Mouse (Mus musculus): ENCODE measurements at regions not wholly inside any gene's neighbourhood (a gene's known extent, or its start where the extent isn't known, plus 50 kb on each side); places are given as distances from the start of the nearest gene placed in this dataset.

- 71% methylated on average over 1 of the region's 1 CpGs for WGBS
- Histone ChIP-seq H3K4me2 (ENCODE audit: low read depth, low read length) (no peak overlapping the region), H3K27ac (ENCODE audit: low read length) (no peak overlapping the region), H3K9ac (ENCODE audit: low read length) (no peak overlapping the region), H3K4me3 (ENCODE audit: low read length) (no peak overlapping the region), H3K4me1 (ENCODE audit: control insufficient read depth, insufficient read depth, low read length) (no peaks in the 10 kb centered on the region), H3K9me3 (replicated peaks; ENCODE audit: control insufficient read depth, low read length) (no peaks in the 10 kb centered on the region), H3K36me3 (ENCODE audit: control insufficient read depth, insufficient read depth) (no peaks in the 10 kb centered on the region), H3K27me3 (ENCODE audit: control insufficient read depth, insufficient read depth, low read length) (no peaks in the 10 kb centered on the region)
- no peak for ATAC-seq (replicated peaks; ENCODE audit: extremely low read depth, insufficient read depth, low FRiP score)
These were observed 239.5 kb upstream of the Trib2 start for GRCm38 (mm10) chr12:16056216-16056615.

GRCm38 (mm10) chr12:16054591-16054990 lies 237.9 kb upstream of the Trib2 start:
- Histone ChIP-seq H3K4me1 (ENCODE audit: control insufficient read depth, insufficient read depth, low read length) (no peaks in the 10 kb centered on the region), H3K36me3 (ENCODE audit: control insufficient read depth, insufficient read depth) (no peaks in the 10 kb centered on the region), H3K4me2 (ENCODE audit: low read depth, low read length) (no peak overlapping the region), H3K9me3 (replicated peaks; ENCODE audit: control insufficient read depth, low read length) (no peaks in the 10 kb centered on the region), H3K9ac (ENCODE audit: low read length) (no peak overlapping the region), H3K4me3 (ENCODE audit: low read length) (no peak overlapping the region), H3K27me3 (ENCODE audit: control insufficient read depth, insufficient read depth, low read length) (no peaks in the 10 kb centered on the region), H3K27ac (ENCODE audit: low read length) (no peak overlapping the region)
- WGBS = 83% methylated on average over 2 of the region's 2 CpGs
- no peak for ATAC-seq (replicated peaks; ENCODE audit: extremely low read depth, insufficient read depth, low FRiP score)

- Histone ChIP-seq H3K9ac (ENCODE audit: low read length) (no peak overlapping the region), H3K27ac (ENCODE audit: low read length) (no peak overlapping the region), H3K36me3 (ENCODE audit: control insufficient read depth, insufficient read depth) (no peaks in the 10 kb centered on the region), H3K9me3 (replicated peaks; ENCODE audit: control insufficient read depth, low read length) (no peaks in the 10 kb centered on the region), H3K4me1 (ENCODE audit: control insufficient read depth, insufficient read depth, low read length) (no peaks in the 10 kb centered on the region), H3K4me3 (ENCODE audit: low read length) (no peak overlapping the region), H3K4me2 (ENCODE audit: low read depth, low read length) (no peak overlapping the region), H3K27me3 (ENCODE audit: control insufficient read depth, insufficient read depth, low read length) (no peaks in the 10 kb centered on the region)
- no peak for ATAC-seq (replicated peaks; ENCODE audit: extremely low read depth, insufficient read depth, low FRiP score)
- 67% methylated on average over 3 of the region's 3 CpGs for WGBS
These were observed 237.0 kb upstream of the Trib2 start for GRCm38 (mm10) chr12:16053735-16054134.

- no peak for ATAC-seq (replicated peaks; ENCODE audit: extremely low read depth, insufficient read depth, low FRiP score)
- Histone ChIP-seq H3K27ac (ENCODE audit: low read length) (no peak overlapping the region), H3K9ac (ENCODE audit: low read length) (no peak overlapping the region), H3K27me3 (ENCODE audit: control insufficient read depth, insufficient read depth, low read length) (no peaks in the 10 kb centered on the region), H3K9me3 (replicated peaks; ENCODE audit: control insufficient read depth, low read length) (no peaks in the 10 kb centered on the region), H3K4me2 (ENCODE audit: low read depth, low read length) (no peak overlapping the region), H3K4me3 (ENCODE audit: low read length) (no peak overlapping the region), H3K4me1 (ENCODE audit: control insufficient read depth, insufficient read depth, low read length) (no peaks in the 10 kb centered on the region), H3K36me3 (ENCODE audit: control insufficient read depth, insufficient read depth) (no peaks in the 10 kb centered on the region)
- WGBS = 74% methylated on average over 1 of the region's 1 CpGs
These were observed 236.3 kb upstream of the Trib2 start for GRCm38 (mm10) chr12:16052998-16053397.

- no peaks in the 10 kb centered on the region for H3K4me1 ChIP-seq (ENCODE audit: control insufficient read depth, insufficient read depth, low read length)
- WGBS = 76% methylated on average over 3 of the region's 3 CpGs
- no peak for ATAC-seq (replicated peaks; ENCODE audit: extremely low read depth, insufficient read depth, low FRiP score)
- H3K4me3 ChIP-seq (ENCODE audit: low read length) = no peak overlapping the region
- no peak overlapping the region for H3K27ac ChIP-seq (ENCODE audit: low read length)
- no peak overlapping the region for H3K4me2 ChIP-seq (ENCODE audit: low read depth, low read length)
- H3K9me3 ChIP-seq (replicated peaks; ENCODE audit: control insufficient read depth, low read length) = no peaks in the 10 kb centered on the region
- no peaks in the 10 kb centered on the region for H3K36me3 ChIP-seq (ENCODE audit: control insufficient read depth, insufficient read depth)
- H3K27me3 ChIP-seq (ENCODE audit: control insufficient read depth, insufficient read depth, low read length) = no peaks in the 10 kb centered on the region
- no peak overlapping the region for H3K9ac ChIP-seq (ENCODE audit: low read length)
These were observed 235.6 kb upstream of the Trib2 start for GRCm38 (mm10) chr12:16052353-16052752.

GRCm38 (mm10) chr12:16051439-16051838 lies 234.7 kb upstream of the Trib2 start:
- Histone ChIP-seq H3K27ac (ENCODE audit: low read length) (no peak overlapping the region), H3K4me3 (ENCODE audit: low read length) (no peak overlapping the region), H3K9ac (ENCODE audit: low read length) (no peak overlapping the region), H3K4me2 (ENCODE audit: low read depth, low read length) (no peak overlapping the region), H3K27me3 (ENCODE audit: control insufficient read depth, insufficient read depth, low read length) (no peaks in the 10 kb centered on the region), H3K36me3 (ENCODE audit: control insufficient read depth, insufficient read depth) (no peaks in the 10 kb centered on the region), H3K9me3 (replicated peaks; ENCODE audit: control insufficient read depth, low read length) (no peaks in the 10 kb centered on the region), H3K4me1 (ENCODE audit: control insufficient read depth, insufficient read depth, low read length) (no peaks in the 10 kb centered on the region)
- 79% methylated on average over 2 of the region's 2 CpGs for WGBS
- ATAC-seq (replicated peaks; ENCODE audit: extremely low read depth, insufficient read depth, low FRiP score) = no peak

- no peaks in the 10 kb centered on the region for H3K9me3 ChIP-seq (replicated peaks; ENCODE audit: control insufficient read depth, low read length)
- no peak overlapping the region for H3K4me2 ChIP-seq (ENCODE audit: low read depth, low read length)
- 84% methylated on average over 4 of the region's 4 CpGs for WGBS
- no peak overlapping the region for H3K9ac ChIP-seq (ENCODE audit: low read length)
- H3K27ac ChIP-seq (ENCODE audit: low read length) = no peak overlapping the region
- H3K4me1 ChIP-seq (ENCODE audit: control insufficient read depth, insufficient read depth, low read length) = no peaks in the 10 kb centered on the region
- ATAC-seq (replicated peaks; ENCODE audit: extremely low read depth, insufficient read depth, low FRiP score) = peak; percentile 58
- no peaks in the 10 kb centered on the region for H3K36me3 ChIP-seq (ENCODE audit: control insufficient read depth, insufficient read depth)
- H3K27me3 ChIP-seq (ENCODE audit: control insufficient read depth, insufficient read depth, low read length) = no peaks in the 10 kb centered on the region
- H3K4me3 ChIP-seq (ENCODE audit: low read length) = no peak overlapping the region
These were observed 232.8 kb upstream of the Trib2 start for GRCm38 (mm10) chr12:16049545-16049944.

- Histone ChIP-seq H3K27ac (ENCODE audit: low read length) (no peak overlapping the region), H3K36me3 (ENCODE audit: control insufficient read depth, insufficient read depth) (no peaks in the 10 kb centered on the region), H3K4me3 (ENCODE audit: low read length) (no peak overlapping the region), H3K27me3 (ENCODE audit: control insufficient read depth, insufficient read depth, low read length) (no peaks in the 10 kb centered on the region), H3K9ac (ENCODE audit: low read length) (no peak overlapping the region), H3K4me1 (ENCODE audit: control insufficient read depth, insufficient read depth, low read length) (no peaks in the 10 kb centered on the region), H3K9me3 (replicated peaks; ENCODE audit: control insufficient read depth, low read length) (no peaks in the 10 kb centered on the region), H3K4me2 (ENCODE audit: low read depth, low read length) (no peak overlapping the region)
- WGBS = 60% methylated on average over 1 of the region's 1 CpGs
- no peak for ATAC-seq (replicated peaks; ENCODE audit: extremely low read depth, insufficient read depth, low FRiP score)
These were observed 229.9 kb upstream of the Trib2 start for GRCm38 (mm10) chr12:16046643-16047042.

- 65% methylated on average over 5 of the region's 5 CpGs for WGBS
- Histone ChIP-seq H3K9me3 (replicated peaks; ENCODE audit: control insufficient read depth, low read length) (no peaks in the 10 kb centered on the region), H3K4me3 (ENCODE audit: low read length) (no peak overlapping the region), H3K9ac (ENCODE audit: low read length) (no peak overlapping the region), H3K27me3 (ENCODE audit: control insufficient read depth, insufficient read depth, low read length) (no peaks in the 10 kb centered on the region), H3K4me2 (ENCODE audit: low read depth, low read length) (no peak overlapping the region), H3K27ac (ENCODE audit: low read length) (no peak overlapping the region), H3K36me3 (ENCODE audit: control insufficient read depth, insufficient read depth) (no peaks in the 10 kb centered on the region), H3K4me1 (ENCODE audit: control insufficient read depth, insufficient read depth, low read length) (no peaks in the 10 kb centered on the region)
- no peak for ATAC-seq (replicated peaks; ENCODE audit: extremely low read depth, insufficient read depth, low FRiP score)
These were observed 229.2 kb upstream of the Trib2 start for GRCm38 (mm10) chr12:16045791-16046494.
